Mouse (Mus musculus): Measurements from ENCODE around the gene Snrpd3. TPM values are rescaled to one million over a fixed set of nuclear protein-coding genes. Genes with fewer than 3 reads are reported as not detected.

The Snrpd3 gene
- polyA plus RNA-seq, 1 experiment = 7.4 TPM

DNA sequence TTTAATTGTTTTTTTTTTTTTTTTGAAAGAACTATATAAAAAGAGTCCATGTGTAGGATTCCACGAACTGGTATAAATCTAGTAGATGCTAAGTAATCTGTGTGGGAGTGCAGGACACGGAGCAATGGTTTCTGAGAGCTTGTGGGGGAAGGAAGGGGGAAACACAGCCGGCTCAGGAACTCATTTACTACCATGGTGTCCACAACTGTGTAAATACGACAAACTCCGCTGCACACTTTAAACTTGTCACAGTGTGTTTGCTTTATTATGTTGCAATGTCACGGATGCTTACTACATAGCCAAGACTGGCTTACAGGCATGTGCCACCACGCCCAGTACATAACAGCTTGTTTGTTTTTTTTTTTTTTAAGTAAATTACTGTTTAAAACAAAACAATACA lies 32.5 kb downstream of the Snrpd3 start:
- H3K27me3 ChIP-seq (ENCODE audit: control insufficient read depth, insufficient read depth, low read length) = no peaks in the 10 kb centered on the region
- H3K36me3 ChIP-seq (ENCODE audit: control insufficient read depth, insufficient read depth, low read length) = no peaks in the 10 kb centered on the region
- 62% methylated on average over 7 of the region's 7 CpGs for WGBS
- no peak overlapping the region for H3K27ac ChIP-seq (ENCODE audit: insufficient read depth, low read depth, low read length)
- TF ChIP-seq POLR2A (IDR thresholded peaks at IDR 0.05; ENCODE audit: low read depth, low read length) (no peak), CTCF (IDR thresholded peaks at IDR 0.05; ENCODE audit: extremely low read depth, insufficient read length, insufficient replicate concordance, low read depth, low read length) (no peak)
- peaks cover 7% of the 10 kb centered on the region for H3K4me1 ChIP-seq (ENCODE audit: control insufficient read depth, insufficient read depth, insufficient read length, low read length)
- H3K4me3 ChIP-seq (ENCODE audit: low read depth, low read length) = no peak overlapping the region

- no peak for TF ChIP-seq POLR2A (IDR thresholded peaks at IDR 0.05; ENCODE audit: low read depth, low read length)
- TF ChIP-seq CTCF (IDR thresholded peaks at IDR 0.05; ENCODE audit: extremely low read depth, insufficient read length, insufficient replicate concordance, low read depth, low read length) = no peak
- Histone ChIP-seq H3K4me1 (ENCODE audit: control insufficient read depth, insufficient read depth, insufficient read length, low read length) (peaks cover 7% of the 10 kb centered on the region), H3K4me3 (ENCODE audit: low read depth, low read length) (no peak overlapping the region; the same call in 1 of the 2 replicates)
Observed at GRCm38 (mm10) chr10:75551175-75551574, 33.8 kb downstream of the Snrpd3 start.

GRCm38 (mm10) chr10:75552106-75552505 lies 34.8 kb downstream of the Snrpd3 start:
- H3K4me3 ChIP-seq (ENCODE audit: low read depth, low read length) = no peak overlapping the region
- no peak overlapping the region for H3K27ac ChIP-seq (ENCODE audit: insufficient read depth, low read depth, low read length)
- no peaks in the 10 kb centered on the region; the same call in 1 of the 2 replicates for H3K27me3 ChIP-seq (ENCODE audit: control insufficient read depth, insufficient read depth, low read length)
- TF ChIP-seq POLR2A (IDR thresholded peaks at IDR 0.05; ENCODE audit: low read depth, low read length) (no peak), CTCF (IDR thresholded peaks at IDR 0.05; ENCODE audit: extremely low read depth, insufficient read length, insufficient replicate concordance, low read depth, low read length) (no peak)
- peaks cover 7% of the 10 kb centered on the region for H3K4me1 ChIP-seq (ENCODE audit: control insufficient read depth, insufficient read depth, insufficient read length, low read length)
- H3K36me3 ChIP-seq (ENCODE audit: control insufficient read depth, insufficient read depth, low read length) = no peaks in the 10 kb centered on the region
- 87% methylated on average over 2 of the region's 2 CpGs for WGBS

More at GRCm38 (mm10) chr10:75551175-75551574, 33.8 kb downstream of the Snrpd3 start:
- Histone ChIP-seq H3K36me3 (ENCODE audit: control insufficient read depth, insufficient read depth, low read length) (no peaks in the 10 kb centered on the region), H3K27ac (ENCODE audit: insufficient read depth, low read depth, low read length) (0 out of 2 replicates have a peak overlapping the region, but pooled peaks have one; percentile 3), H3K27me3 (ENCODE audit: control insufficient read depth, insufficient read depth, low read length) (no peaks in the 10 kb centered on the region; the same call in 1 of the 2 replicates)
- WGBS = 40% methylated on average over 12 of the region's 12 CpGs

GRCm38 (mm10) chr10:75552701-75553450 lies 35.5 kb downstream of the Snrpd3 start:
- Histone ChIP-seq H3K4me3 (ENCODE audit: low read depth, low read length) (no peak overlapping the region), H3K27ac (ENCODE audit: insufficient read depth, low read depth, low read length) (no peak overlapping the region), H3K36me3 (ENCODE audit: control insufficient read depth, insufficient read depth, low read length) (no peaks in the 10 kb centered on the region), H3K27me3 (ENCODE audit: control insufficient read depth, insufficient read depth, low read length) (no peaks in the 10 kb centered on the region; the same call in 1 of the 2 replicates), H3K4me1 (ENCODE audit: control insufficient read depth, insufficient read depth, insufficient read length, low read length) (peaks cover 5% of the 10 kb centered on the region)
- TF ChIP-seq POLR2A (IDR thresholded peaks at IDR 0.05; ENCODE audit: low read depth, low read length) = no peak
- TF ChIP-seq CTCF (IDR thresholded peaks at IDR 0.05; ENCODE audit: extremely low read depth, insufficient read length, insufficient replicate concordance, low read depth, low read length) = no peak
- WGBS = 82% methylated on average over 13 of the region's 13 CpGs

- TF ChIP-seq POLR2A (IDR thresholded peaks at IDR 0.05; ENCODE audit: low read depth, low read length) (no peak), CTCF (IDR thresholded peaks at IDR 0.05; ENCODE audit: extremely low read depth, insufficient read length, insufficient replicate concordance, low read depth, low read length) (no peak)
- H3K36me3 ChIP-seq (ENCODE audit: control insufficient read depth, insufficient read depth, low read length) = no peaks in the 10 kb centered on the region
- no peak overlapping the region for H3K4me3 ChIP-seq (ENCODE audit: low read depth, low read length)
- H3K27me3 ChIP-seq (ENCODE audit: control insufficient read depth, insufficient read depth, low read length) = peaks cover 2% of the 10 kb centered on the region
- no peak overlapping the region for H3K27ac ChIP-seq (ENCODE audit: insufficient read depth, low read depth, low read length)
- H3K4me1 ChIP-seq (ENCODE audit: control insufficient read depth, insufficient read depth, insufficient read length, low read length) = peaks cover 1% of the 10 kb centered on the region
- WGBS = 71% methylated on average over 8 of the region's 8 CpGs
Observed at GRCm38 (mm10) chr10:75554090-75554489, 36.7 kb downstream of the Snrpd3 start.

- Histone ChIP-seq H3K4me3 (ENCODE audit: low read depth, low read length) (no peak overlapping the region), H3K27me3 (ENCODE audit: control insufficient read depth, insufficient read depth, low read length) (peaks cover 14% of the 10 kb centered on the region), H3K27ac (ENCODE audit: insufficient read depth, low read depth, low read length) (no peak overlapping the region), H3K36me3 (ENCODE audit: control insufficient read depth, insufficient read depth, low read length) (no peaks in the 10 kb centered on the region), H3K4me1 (ENCODE audit: control insufficient read depth, insufficient read depth, insufficient read length, low read length) (peaks cover 4% of the 10 kb centered on the region)
- WGBS = 86% methylated on average over 6 of the region's 6 CpGs
- TF ChIP-seq POLR2A (IDR thresholded peaks at IDR 0.05; ENCODE audit: low read depth, low read length) = no peak
- no peak for TF ChIP-seq CTCF (IDR thresholded peaks at IDR 0.05; ENCODE audit: extremely low read depth, insufficient read length, insufficient replicate concordance, low read depth, low read length)
Observed at GRCm38 (mm10) chr10:75555557-75555956, 38.2 kb downstream of the Snrpd3 start.

- no peak for TF ChIP-seq POLR2A (IDR thresholded peaks at IDR 0.05; ENCODE audit: low read depth, low read length)
- TF ChIP-seq CTCF (IDR thresholded peaks at IDR 0.05; ENCODE audit: extremely low read depth, insufficient read length, insufficient replicate concordance, low read depth, low read length) = no peak
- WGBS = 58% methylated on average over 9 of the region's 9 CpGs
Observed at GRCm38 (mm10) chr10:75556026-75556425, 38.7 kb downstream of the Snrpd3 start.

More at GRCm38 (mm10) chr10:75556026-75556425, 38.7 kb downstream of the Snrpd3 start:
- Histone ChIP-seq H3K4me1 (ENCODE audit: control insufficient read depth, insufficient read depth, insufficient read length, low read length) (peaks cover 4% of the 10 kb centered on the region), H3K27ac (ENCODE audit: insufficient read depth, low read depth, low read length) (no peak overlapping the region), H3K36me3 (ENCODE audit: control insufficient read depth, insufficient read depth, low read length) (no peaks in the 10 kb centered on the region), H3K4me3 (ENCODE audit: low read depth, low read length) (no peak overlapping the region), H3K27me3 (ENCODE audit: control insufficient read depth, insufficient read depth, low read length) (peaks cover 19% of the 10 kb centered on the region)
